Mouse (Mus musculus) gonadal fat pad, adult 2 months (tissue): ENCODE data around the gene Them7. TPM values are rescaled to one million over a fixed set of nuclear protein-coding genes. Genes with fewer than 3 reads are reported as not detected.
A peak's percentile ranks its signal among the peaks of the same experiment; 100 is the strongest.

Source experiments
- DNase-seq: peaks from one replicate; pipeline ENCODE4 v3.0.0-alpha.2; 2012; ENCODE audit warnings: low read depth
- polyA plus RNA-seq: library from polyadenylated mRNA; depleted of rRNA; stranded (reverse); fragments of >200 nt; gene quantifications from 2 replicates; pipeline ENCODE4 v1.2.3, GENCODE M21; 2012

The Them7 gene
- polyA plus RNA-seq, 1 experiment, result 7.1 TPM

- no peak for DNase-seq
Measured at GRCm38 (mm10) chr2:105311414-105311813, 87.3 kb downstream of the Them7 start.

- DNase-seq, result no peak
Measured at GRCm38 (mm10) chr2:105311991-105312390, 87.9 kb downstream of the Them7 start.

DNA sequence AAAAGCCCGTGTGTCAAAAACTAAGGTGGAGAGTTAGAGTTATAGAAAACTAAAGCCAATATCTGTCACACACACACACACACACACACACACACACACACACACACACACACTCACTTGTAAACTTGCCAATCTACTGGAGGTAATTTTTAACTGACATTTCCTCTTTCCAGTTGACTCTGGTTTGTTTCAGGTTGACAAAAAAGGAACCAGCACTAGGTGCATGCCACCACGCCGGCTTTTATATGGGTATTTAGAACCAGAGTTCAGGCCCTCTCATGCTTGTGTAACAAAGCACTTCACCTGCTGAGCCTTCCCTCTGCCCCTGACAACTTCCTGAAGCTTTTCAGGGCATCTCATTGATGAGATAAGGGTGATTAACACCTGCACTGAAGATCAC is 89.0 kb downstream of the Them7 start:
- no peak for DNase-seq

DNA sequence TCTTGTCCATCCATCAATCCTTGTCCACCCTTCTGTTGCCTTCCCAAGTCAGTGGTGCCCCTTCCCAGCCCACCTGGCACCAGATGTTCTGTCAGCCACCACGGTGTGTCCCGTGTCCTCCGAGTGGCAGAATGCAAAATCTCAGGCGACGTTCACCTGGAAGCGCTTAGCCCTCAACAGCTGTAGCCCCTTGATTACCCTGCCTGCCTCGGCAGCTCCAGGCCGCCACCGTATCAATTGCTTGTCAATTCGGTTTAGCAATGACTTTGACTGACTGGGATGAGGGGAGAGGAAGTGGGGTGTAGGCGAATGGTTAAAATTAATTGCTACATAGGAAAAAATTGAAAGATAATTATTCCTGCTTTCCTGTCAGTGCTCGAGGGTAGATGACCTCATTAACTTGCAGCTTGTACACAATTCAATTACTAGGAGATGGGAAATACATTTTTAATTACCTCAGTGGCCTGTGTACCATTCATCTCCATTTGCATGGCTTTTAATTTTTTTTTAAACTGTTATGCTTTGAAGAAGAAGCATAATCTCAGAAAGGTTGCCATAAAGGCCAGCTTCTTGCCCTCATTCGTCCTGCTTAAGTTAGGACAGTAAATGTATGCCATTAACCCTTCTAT is 93.5 kb downstream of the Them7 start:
- no peak for DNase-seq

- DNase-seq, result no peak
Measured at GRCm38 (mm10) chr2:105326067-105326466, 101.9 kb downstream of the Them7 start.

GRCm38 (mm10) chr2:105330024-105330423 is 105.9 kb downstream of the Them7 start:
- DNase-seq, result no peak

DNA sequence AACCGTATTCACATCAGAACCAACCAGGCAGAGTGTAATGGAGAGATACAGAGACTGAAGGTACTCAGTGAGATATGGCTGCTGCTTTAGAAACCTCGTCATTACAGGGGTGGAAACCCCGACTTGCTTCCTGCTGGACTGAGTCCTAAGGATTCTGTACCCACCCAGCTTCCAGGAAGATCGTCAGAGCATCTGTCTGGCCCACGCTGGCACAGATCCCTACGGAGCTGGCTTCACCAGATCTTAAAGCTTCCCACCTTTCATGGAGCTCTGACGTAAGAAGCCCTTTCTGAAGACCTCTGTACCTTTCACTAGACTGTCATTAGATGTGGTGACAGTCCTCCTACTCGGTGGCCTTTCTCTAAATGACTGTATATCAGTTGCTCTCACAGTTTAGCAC is 109.0 kb downstream of the Them7 start:
- no peak for DNase-seq

- peak; percentile 8 for DNase-seq
Measured at GRCm38 (mm10) chr2:105333976-105334713, 110.0 kb downstream of the Them7 start.

DNA sequence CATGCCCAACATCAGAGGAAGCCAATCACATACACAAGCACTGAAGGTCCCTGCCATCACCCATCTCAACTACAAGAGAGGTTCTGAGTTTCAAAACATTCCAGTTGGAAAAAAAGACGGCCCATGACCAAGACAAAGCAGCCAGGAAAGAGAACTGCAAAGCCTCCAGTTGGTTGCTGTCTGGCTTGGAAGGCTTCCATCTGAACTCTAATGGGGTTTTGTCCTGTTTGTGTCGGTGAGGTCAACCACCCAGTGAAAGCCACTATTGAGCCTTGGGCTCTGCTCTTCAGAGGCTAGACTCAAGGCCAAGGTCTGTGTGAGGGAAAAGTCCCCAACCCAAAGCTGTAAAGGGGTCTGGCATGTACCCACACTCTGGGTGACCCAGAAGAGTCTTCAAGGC is 111.5 kb downstream of the Them7 start:
- DNase-seq, result no peak

GRCm38 (mm10) chr2:105336314-105337027 is 112.4 kb downstream of the Them7 start:
- DNase-seq, result no peak

- DNase-seq, result no peak
Measured at GRCm38 (mm10) chr2:105337171-105337875, 113.2 kb downstream of the Them7 start.

GRCm38 (mm10) chr2:105339993-105340392 is 115.9 kb downstream of the Them7 start:
- no peak for DNase-seq

DNA sequence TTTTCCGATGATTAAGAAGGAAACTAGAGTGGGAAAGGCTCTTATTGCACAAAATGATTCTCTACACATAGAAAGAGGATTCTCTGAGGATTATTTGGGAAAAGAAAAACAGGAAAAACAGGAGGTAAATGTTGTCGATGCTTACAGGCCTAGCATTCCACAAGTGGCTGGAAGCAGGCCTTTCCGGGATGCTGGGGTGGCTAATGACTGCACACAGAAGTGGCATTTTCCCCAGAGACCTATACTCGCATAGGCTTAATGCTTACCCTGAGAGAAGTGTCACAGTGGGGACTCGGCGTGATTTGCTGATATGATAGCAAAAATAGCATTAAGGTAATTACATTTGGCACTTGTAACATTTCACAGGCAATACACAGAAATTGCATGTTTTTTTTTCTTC is 124.8 kb downstream of the Them7 start:
- no peak for DNase-seq

DNA sequence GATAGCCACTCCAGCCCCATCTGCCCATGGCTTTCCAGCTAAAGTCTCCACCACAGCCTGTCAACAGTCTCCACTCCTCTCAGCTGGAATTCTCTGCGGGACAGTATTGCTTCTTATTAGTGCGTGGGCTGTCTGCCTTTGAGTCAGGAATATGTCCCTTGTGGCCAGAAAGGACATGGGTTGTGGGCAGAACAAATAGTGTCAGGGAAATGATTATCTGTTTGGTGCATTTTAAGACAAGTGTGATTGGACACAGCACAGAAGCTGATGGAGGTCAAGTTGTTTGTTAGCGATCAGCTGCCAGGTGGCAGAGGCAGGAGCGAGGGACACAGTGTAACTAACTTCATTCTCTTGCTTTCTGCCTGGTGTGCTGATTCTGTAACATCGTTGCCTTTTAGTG is 132.7 kb downstream of the Them7 start:
- DNase-seq, result no peak

- DNase-seq, result no peak
Measured at GRCm38 (mm10) chr2:105358040-105358439, 133.9 kb downstream of the Them7 start.

- DNase-seq, result no peak
Measured at GRCm38 (mm10) chr2:105367623-105368022, 143.5 kb downstream of the Them7 start.

- DNase-seq, result no peak
Measured at GRCm38 (mm10) chr2:105370240-105370639, 146.1 kb downstream of the Them7 start.

GRCm38 (mm10) chr2:105370698-105371097 is 146.6 kb downstream of the Them7 start:
- no peak for DNase-seq

GRCm38 (mm10) chr2:105372156-105372555 is 148.0 kb downstream of the Them7 start:
- no peak for DNase-seq

GRCm38 (mm10) chr2:105372727-105373126 is 148.6 kb downstream of the Them7 start:
- peak; percentile 80 for DNase-seq

GRCm38 (mm10) chr2:105373658-105374057 is 149.5 kb downstream of the Them7 start:
- peak; percentile 72 for DNase-seq

GRCm38 (mm10) chr2:105375261-105375660 is 151.1 kb downstream of the Them7 start:
- DNase-seq, result peak; percentile 81
